Mouse (Mus musculus): ENCODE measurements around the gene Gm17409.

DNA sequence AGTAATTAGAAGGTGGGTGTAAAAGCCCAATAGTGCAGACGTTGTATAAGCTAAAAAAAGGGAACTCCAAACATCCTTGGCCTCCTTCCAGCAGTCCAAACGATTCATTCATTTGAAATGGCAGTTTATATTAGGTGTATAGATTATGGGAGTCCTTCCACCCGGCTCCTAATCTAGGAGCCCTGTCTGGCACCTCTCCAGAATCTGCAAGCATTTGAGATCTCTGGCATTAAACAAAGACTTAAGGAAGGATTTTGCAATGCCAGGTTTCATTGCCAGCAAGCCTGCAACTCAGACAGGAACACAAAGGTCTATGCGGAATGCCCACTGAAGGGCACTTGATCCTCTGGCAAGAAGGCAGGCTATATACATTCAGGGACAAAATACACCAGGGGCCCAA, 15.2 kb downstream of the Gm17409 start:
- TF ChIP-seq CHD2 (IDR thresholded peaks at IDR 0.05; ENCODE audit: low read depth, low read length) (no peak), HCFC1 (IDR thresholded peaks at IDR 0.05; ENCODE audit: borderline replicate concordance, insufficient read depth, low read length) (no peak)

Data from ES-E14 (cell line).